Mouse (Mus musculus) gastrocnemius, adult 8-10 months (tissue): ENCODE measurements around the gene Chst1. TPM values are rescaled to one million over a fixed set of nuclear protein-coding genes. Genes with fewer than 3 reads are reported as not detected.

Experiments
- DNase-seq, 2 experiments: peaks; one replicate each; pipeline ENCODE4 v3.0.0; 2022; ENCODE audit warnings: low spot score in 2 of 2
- total RNA-seq, 4 experiments: library from RNA; stranded (reverse); gene quantifications; 2 replicates each; pipeline ENCODE4 v1.2.4; 2022

Chst1 gene
- total RNA-seq: 1 to 10 TPM in 2 of 4 experiments, under 1 TPM in 2; 0.61 to 1.6 (median 0.95) TPM

DNA sequence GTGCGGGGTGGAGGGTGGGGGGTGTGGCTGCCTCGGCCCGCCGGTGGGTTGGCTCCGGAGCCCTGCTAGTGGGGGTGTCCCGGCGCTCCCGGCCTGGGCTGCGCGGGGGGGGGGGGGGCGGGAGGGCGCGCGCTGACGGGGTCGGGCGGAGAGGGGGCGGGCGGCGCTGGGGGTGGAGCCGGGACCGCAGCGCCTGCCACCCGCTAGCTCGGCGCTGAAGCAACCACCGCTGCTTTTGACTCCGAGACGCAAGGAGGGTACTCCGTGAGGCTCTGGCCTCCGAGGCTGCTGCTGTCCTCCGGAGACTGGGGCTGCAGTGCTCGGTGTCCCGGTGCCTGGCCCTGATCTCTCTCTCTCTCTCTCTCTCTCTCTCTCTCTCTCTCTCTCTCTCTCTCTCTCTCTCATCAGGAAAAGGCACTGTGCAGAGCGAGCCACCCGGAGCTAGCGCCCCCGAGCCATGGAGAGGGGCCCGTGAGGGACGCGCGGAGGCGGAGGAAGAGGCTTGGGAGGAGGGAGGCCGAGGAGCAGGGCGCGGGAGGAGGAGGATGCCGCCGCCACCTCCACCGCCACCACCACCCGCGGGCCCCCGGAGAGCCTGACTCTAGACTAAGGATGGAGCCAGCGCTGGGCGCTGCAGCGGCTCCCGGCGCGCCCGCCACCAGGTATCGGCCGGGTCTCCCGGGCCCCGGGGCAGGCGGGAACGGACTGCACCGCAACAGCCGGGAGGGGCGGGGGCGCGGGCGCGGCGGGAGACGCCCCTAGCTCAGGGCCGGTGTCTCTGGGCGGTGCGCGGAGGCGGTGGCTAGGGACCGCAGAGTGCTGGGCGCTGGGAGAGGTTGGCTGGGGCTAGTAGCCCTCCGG lies at the start of gene Chst1:
TSS of gene Chst1 (plus strand) at position 221 of the 861 bp plus-strand sequence.
- no peak for DNase-seq

- DNase-seq: no peak
Observed at GRCm38 (mm10) chr2:92550051-92550450, 49.5 kb upstream of the Chst1 start.

DNA sequence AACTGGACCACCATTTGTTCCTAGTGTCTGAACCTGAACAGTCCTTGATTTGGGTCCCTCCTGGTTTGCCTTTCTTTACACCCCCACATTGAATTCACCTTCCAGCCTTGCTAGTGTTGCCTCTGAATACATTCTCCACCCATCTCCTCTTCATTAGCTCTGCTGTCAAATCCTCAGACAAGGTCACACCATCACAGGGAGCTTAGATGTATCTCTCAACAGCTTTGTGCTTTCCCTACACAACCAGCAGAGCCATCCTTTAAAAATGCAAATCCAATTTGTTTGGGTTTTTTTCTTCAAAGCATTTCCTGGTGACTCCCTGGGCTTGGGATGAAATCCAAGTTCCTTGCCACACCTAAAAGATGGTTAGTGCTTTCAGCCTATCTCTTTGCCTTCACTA lies 45.0 kb upstream of the Chst1 start:
- DNase-seq: no peak

GRCm38 (mm10) chr2:92562930-92563329 lies 36.6 kb upstream of the Chst1 start:
- no peak for DNase-seq

DNA sequence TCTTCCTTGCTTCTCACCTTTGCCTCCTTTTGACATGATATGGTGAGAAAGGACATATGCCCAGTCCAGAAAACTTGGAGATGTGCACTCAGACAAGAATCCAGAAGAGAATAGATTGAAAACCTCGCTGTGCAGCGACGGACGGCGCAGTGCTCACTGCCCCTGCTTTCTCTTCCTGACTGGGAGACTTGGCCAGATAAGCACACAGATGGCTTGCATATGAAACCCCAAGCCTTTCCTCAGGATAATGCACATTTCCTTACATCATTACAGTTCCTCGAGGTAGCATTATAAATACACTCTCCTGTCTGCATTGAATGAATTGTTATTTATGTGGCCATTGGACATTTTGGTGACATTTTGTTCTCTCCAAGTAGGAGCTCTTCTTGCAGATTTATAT lies 28.9 kb upstream of the Chst1 start:
- DNase-seq: no peak

DNA sequence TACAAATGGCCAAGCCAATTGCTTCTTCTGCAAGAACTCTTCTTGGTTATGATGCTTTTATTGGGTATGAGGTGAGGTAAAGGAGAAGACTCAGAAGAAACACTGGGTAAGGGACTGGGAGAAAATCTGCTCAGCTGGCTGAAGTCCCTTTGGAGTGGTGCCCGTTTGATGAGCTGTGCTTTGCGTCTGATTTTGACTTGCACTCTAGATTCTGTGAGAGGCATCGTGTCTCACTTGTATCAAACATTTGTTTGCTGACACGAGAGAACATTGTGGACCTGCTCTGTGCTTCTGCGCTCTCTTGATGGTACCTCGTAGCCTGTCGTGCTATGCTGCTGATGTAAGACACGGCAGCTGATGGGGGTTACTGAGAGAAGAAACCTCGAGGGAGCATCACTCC lies 21.7 kb upstream of the Chst1 start:
- no peak for DNase-seq

DNA sequence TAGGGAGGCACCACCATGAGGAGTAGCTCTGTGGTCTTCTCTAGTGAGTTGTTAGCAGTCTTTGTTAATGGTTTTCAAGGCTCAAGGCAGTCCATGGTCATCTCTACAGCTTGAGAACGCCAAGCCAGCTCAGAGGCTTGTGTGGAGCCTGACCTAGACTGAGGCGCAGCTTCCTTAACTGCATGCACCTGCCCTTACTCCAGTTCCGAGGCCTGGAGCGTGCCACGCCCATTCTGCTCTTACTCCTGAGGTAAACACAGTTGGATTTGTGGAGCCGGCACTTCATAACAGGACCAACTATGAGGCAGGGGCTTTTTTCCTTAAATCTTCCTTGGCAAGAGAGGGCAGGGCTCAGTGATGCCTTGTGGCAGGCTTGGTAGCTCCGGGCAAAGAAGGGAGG lies 18.2 kb upstream of the Chst1 start:
- DNase-seq: no peak

DNA sequence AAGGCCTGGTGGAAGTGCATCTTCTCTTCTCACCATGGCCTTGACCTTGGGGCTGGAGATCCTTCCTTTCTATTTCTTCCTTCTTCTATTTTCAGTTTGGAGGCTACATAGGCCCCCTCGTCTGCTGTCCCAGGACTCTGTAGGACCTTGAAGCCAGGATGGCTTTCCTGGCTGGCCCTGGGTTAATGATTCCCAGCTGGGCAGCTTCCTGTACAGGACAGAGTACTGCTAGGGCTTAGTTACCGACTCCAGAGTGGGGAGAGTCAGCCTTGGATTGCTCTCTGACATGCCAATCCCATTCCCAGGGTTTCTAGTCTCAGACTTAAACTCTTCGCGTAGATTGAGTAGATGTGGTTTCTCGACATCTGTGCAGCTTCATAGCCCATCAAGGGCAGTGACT lies 16.9 kb upstream of the Chst1 start:
- DNase-seq: no peak

- DNase-seq: no peak
Observed at GRCm38 (mm10) chr2:92587806-92588205, 11.7 kb upstream of the Chst1 start.

GRCm38 (mm10) chr2:92594929-92595730 lies 4.4 kb upstream of the Chst1 start:
- no peak for DNase-seq

DNA sequence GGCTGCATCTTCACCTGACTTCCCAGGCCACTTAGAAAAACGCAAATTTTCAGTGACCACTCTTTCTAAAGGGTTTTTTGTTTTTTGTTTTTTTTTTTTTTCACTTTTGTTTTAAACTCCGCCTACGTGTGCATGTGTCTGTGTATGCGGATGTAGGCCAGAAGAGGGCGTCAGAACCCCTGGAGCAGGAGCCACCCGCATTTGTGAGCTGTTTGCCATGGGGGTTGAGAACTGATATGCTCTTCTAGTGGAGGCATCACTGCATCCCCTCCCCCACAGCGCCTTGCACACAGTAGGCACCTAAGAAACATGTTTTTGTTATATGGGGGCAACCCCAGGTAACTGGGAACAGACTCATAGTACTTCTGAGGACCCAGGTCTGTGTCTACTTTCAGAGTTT lies 2.2 kb upstream of the Chst1 start:
- no peak for DNase-seq

DNA sequence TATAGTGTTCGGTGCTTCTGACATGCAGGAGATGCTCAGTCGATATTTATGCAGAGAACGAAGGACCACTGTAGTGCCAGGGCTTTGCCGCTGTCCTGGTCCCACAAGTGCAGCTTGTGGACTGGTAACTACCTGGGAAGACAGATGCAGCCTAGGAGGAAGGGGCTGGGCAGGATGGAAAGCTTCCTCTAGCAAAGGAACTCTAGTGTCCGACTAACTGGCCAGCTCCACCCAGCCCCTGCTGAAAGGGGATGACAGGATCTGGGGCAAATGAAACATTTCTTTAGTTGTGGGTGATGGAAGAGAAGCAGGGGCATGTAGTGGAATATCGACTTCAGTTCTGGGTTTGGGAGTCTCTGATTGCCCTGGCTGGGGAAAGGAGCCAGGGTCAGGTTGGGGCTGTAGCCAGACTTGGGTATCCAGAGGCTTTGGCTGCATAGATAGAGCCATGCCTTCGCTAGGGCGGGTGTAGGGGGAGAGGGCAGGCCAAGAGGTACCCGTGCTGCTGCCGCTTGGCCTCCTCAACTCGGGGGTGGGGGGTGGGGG lies 493 bp upstream of the Chst1 start:
- DNase-seq: no peak

GRCm38 (mm10) chr2:92600348-92600670 lies 802 bp downstream of the Chst1 start:
- DNase-seq: no peak

- DNase-seq: no peak
Observed at GRCm38 (mm10) chr2:92601246-92601645, 1.7 kb downstream of the Chst1 start.

DNA sequence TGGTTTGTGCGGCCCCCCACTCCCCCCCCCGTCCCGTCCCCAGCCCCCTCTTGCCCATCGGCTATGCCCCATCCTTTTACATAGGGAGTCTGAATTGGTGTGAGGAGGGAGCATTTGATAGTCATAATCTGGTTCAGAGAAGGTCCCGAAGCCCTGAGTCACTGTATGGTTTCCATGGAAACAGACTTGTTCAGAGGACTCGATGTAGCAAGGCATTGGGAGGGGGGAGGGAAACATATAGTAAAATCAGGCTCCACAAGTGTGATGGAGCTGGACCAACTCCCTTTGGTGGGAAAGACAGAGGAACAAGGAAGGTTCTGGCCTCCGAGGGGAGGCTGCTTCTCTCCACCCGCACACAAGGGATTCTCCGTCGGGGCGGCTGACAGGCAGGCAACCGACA lies 2.6 kb downstream of the Chst1 start:
- no peak for DNase-seq

- no peak for DNase-seq
Observed at GRCm38 (mm10) chr2:92603591-92603990, 4.1 kb downstream of the Chst1 start.

DNA sequence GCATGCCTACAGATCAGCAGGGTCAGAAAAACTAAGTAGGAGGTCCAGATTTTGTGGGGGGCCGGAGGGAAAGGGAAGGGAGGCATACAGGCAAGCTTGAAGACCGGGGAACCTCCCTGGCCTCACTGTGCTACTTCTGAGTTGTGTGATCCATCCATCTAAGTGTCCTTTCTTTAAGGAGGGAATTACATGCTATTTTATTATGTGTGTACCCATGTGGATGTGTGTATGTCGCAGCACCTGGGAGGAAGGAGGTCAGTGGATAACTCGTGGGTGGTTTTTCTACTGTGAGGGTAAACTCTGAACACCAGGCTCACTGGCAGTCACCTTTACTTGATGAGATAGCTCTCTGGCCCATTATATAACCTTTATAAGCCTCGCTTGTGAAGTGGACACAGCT lies 5.1 kb downstream of the Chst1 start:
- DNase-seq: no peak

DNA sequence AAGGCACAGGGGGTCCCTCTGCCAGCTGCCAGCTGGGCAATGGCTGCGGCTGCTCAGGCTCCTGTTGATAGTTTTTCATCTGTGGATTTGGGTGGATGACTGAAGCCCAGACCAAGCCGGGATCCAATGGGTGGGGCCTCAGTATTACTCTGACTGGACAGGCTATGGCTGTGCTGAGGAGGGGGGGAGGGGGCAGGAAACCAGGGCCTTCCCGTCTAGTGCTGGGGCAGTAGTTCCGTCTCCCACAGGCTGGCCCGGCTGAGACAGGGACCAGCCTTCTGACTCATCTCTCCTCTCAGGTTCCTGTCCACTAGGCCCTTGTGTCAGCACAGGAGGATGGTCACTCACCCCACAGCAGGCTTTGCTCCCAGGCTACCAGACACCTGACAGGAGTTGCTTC lies 6.5 kb downstream of the Chst1 start:
- no peak for DNase-seq

GRCm38 (mm10) chr2:92607153-92607552 lies 7.6 kb downstream of the Chst1 start:
- DNase-seq: no peak

- no peak for DNase-seq
Observed at GRCm38 (mm10) chr2:92607592-92607991, 8.1 kb downstream of the Chst1 start.

GRCm38 (mm10) chr2:92608013-92608619 lies 8.6 kb downstream of the Chst1 start:
- no peak for DNase-seq
